In the genomic region with DNA sequence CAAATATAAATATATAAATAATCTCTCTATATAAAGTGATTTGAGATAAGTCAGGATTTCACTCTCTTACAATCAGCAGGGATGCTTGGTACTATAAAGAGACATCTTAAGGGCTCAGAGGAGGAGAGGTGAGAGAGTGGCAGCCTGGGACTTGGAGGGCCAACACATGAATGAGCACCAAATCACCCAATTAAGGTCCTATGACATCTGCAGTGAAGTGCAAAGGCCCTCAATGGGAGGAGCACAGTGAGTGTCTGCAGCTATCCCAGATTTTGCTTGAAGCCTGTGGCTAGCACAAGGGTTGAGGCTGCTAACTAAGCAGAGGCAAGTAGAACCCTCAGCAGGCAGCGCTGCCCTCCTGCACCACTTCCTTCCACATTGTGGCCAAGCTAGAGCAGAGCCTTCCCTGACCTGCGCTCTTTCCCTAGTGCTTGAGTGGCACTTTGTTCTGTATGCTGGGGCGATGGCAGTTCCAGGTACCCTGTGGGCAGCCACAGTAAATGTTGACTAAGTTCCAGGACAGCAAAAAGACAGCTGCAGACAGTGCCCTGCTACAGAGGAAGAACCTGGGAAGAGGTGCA, we compare ENCODE assay signal across 28 mouse cellular contexts. TPM values are rescaled to one million over a fixed set of nuclear protein-coding genes. Genes with fewer than 3 reads are reported as not detected.
DNase-seq lines count a peak whose midpoint lies in the region; ATAC-seq lines count a peak whose summit lies in the region.
"Had no signal": no experiment of that assay in that cellular context is flagged by ENCODE, and none has a peak within 500 bp of the region (broad histone marks: within the 10 kb centered on the region; RNA-seq: fewer than 3 reads in every experiment).

No protein-coding gene starts in this region.

- no peak for ATAC-seq in kidney, embryonic 14.5 days (ENCODE audit: low FRiP score, low TSS enrichment)
- peak; percentile 91 to 96 for ATAC-seq in hematopoietic stem cell, adult 5-6 weeks (replicated peaks in 1 of 2; ENCODE audit: insufficient read depth in 1 of 2, low FRiP score in 2 of 2, low TSS enrichment in 1 of 2, low read depth in 1 of 2, poor library complexity in 2 of 2, severe bottlenecking in 2 of 2)
- ATAC-seq: intestine, embryonic 16.5 days had no signal

- 100% methylated on average over 3 of the region's 3 CpGs for WGBS in kidney, embryonic 14.5 days

- peaks cover 27% of the 10 kb centered on the region for H3K36me3 ChIP-seq in kidney, embryonic 14.5 days (ENCODE audit: control insufficient read depth, insufficient read depth, low read length)
- H3K36me3 ChIP-seq: hindbrain, embryonic 15.5 days had no signal

- H3K9me3 ChIP-seq in kidney, embryonic 14.5 days (ENCODE audit: control insufficient read depth, low read length): no peaks in the 10 kb centered on the region
- H3K9me3 ChIP-seq: forebrain, embryonic 12.5 days; hindbrain, embryonic 15.5 days; limb, embryonic 10.5 days had no signal

- H3K27me3 ChIP-seq in kidney, embryonic 14.5 days (ENCODE audit: control insufficient read depth, insufficient read depth, low read length): no peaks in the 10 kb centered on the region
- H3K27me3 ChIP-seq: forebrain, embryonic 12.5 days; hindbrain, embryonic 15.5 days had no signal

- H3K4me1 ChIP-seq in kidney, embryonic 14.5 days (ENCODE audit: control insufficient read depth, insufficient read depth, low read length): peaks cover 7% of the 10 kb centered on the region; the same call in 1 of the 2 replicates

- DNase-seq in kidney, postnatal 25 days: no peak
- peak; percentile 9 for DNase-seq in thymus, postnatal 25 days
- DNase-seq in thymus, adult 18-20 months: no peak
- DNase-seq in retina, postnatal 1 day: peak; percentile 72
- DNase-seq in layer of hippocampus, postnatal 14 days (ENCODE audit: low spot score in 2 of 2): no peak
- no peak for DNase-seq in layer of hippocampus, adult 11-12 months (ENCODE audit: low spot score)
- DNase-seq: B cell, adult 2 months; cerebellum, adult 8-10 months; gastrocnemius, postnatal 14 days; lung, embryonic 14.5 days; right cerebral cortex, adult 18-20 months had no signal

- no peak overlapping the region for H3K4me3 ChIP-seq in kidney, embryonic 14.5 days (ENCODE audit: low read length)
- H3K4me3 ChIP-seq: forebrain, embryonic 12.5 days; hindbrain, embryonic 15.5 days; limb, embryonic 10.5 days had no signal

- H3K4me2 ChIP-seq in kidney, embryonic 14.5 days (replicated peaks; ENCODE audit: low read depth, low read length): no peak overlapping the region
- H3K4me2 ChIP-seq: forebrain, embryonic 12.5 days; hindbrain, embryonic 15.5 days; lung, embryonic 14.5 days had no signal

- H3K9ac ChIP-seq in kidney, embryonic 14.5 days (ENCODE audit: low read depth, low read length): peak overlapping the region; percentile 12; the same call in 1 of the 2 replicates
- H3K9ac ChIP-seq: forebrain, embryonic 12.5 days; hindbrain, embryonic 15.5 days; lung, embryonic 14.5 days had no signal

- no peak overlapping the region for H3K27ac ChIP-seq in kidney, embryonic 14.5 days (ENCODE audit: low read depth, low read length)
- H3K27ac ChIP-seq: forebrain, embryonic 12.5 days; hindbrain, embryonic 15.5 days; kidney, postnatal 0 days; limb, embryonic 10.5 days had no signal

RNA-seq across cellular contexts. Expression of a gene that starts 26.3 kb away (rescaled TPM):
- 24.9 and 32.9 TPM in 2 replicates for polyA plus RNA-seq in kidney, embryonic 14.5 days (2014; fragmentation: Nextera tagmentation; extraction: Ambion mirVana)
- total RNA-seq in hematopoietic stem cell, adult 5-6 weeks (2017): 7.9 and 9.6 TPM in 2 replicates
- 10 to 100 TPM; 24.4 to 25.6 TPM for total RNA-seq in layer of hippocampus, postnatal 14 days (2021)

RNA-seq across cellular contexts. Expression of a gene that starts 33.3 kb away (rescaled TPM):
- 0.23 TPM in 1 of 2 replicates, not detected in the other for polyA plus RNA-seq in kidney, embryonic 14.5 days (2014; fragmentation: Nextera tagmentation; extraction: Ambion mirVana)
- not detected in 2 replicates for total RNA-seq in hematopoietic stem cell, adult 5-6 weeks (2017)
- not detected for total RNA-seq in layer of hippocampus, postnatal 14 days (2021)
- total RNA-seq: adrenal gland, adult 18-20 months; adrenal gland, postnatal 4 days; gastrocnemius, postnatal 14 days; layer of hippocampus, adult 8-10 months; left cerebral cortex, adult 18-20 months; liver, adult 2 months; monocyte, adult 5-6 weeks had no signal
- polyA plus RNA-seq: embryonic facial prominence, embryonic 11.5 days; forebrain, embryonic 12.5 days; heart, embryonic 16.5 days; hindbrain, embryonic 15.5 days; intestine, embryonic 16.5 days; kidney, postnatal 0 days; limb, embryonic 10.5 days; liver, adult 2 months; lung, embryonic 14.5 days; neural tube, embryonic 11.5 days; urinary bladder, adult 2 months had no signal

RNA-seq across cellular contexts. Expression of a gene that starts 51.4 kb away (rescaled TPM):
- 9.3 and 18.9 TPM in 2 replicates for polyA plus RNA-seq in kidney, embryonic 14.5 days (2014; fragmentation: Nextera tagmentation; extraction: Ambion mirVana)
- total RNA-seq in hematopoietic stem cell, adult 5-6 weeks (2017): 56.4 and 61.6 TPM in 2 replicates
- 100 to 1,000 TPM; 105 to 110 TPM for total RNA-seq in layer of hippocampus, postnatal 14 days (2021)

Comparison
In these comparisons a context has a peak if more than half of its experiments do, and no peak if none do; other contexts are left out.
1. DNase-seq: peak in thymus, postnatal 25 days (single experiment) and retina, postnatal 1 day (single experiment); none in kidney, postnatal 25 days (0 of 2), thymus, adult 18-20 months (0 of 2), layer of hippocampus, postnatal 14 days (0 of 2) and layer of hippocampus, adult 11-12 months (single experiment).